10 mouse cellular contexts compared by ENCODE assay signal in the genomic region with DNA sequence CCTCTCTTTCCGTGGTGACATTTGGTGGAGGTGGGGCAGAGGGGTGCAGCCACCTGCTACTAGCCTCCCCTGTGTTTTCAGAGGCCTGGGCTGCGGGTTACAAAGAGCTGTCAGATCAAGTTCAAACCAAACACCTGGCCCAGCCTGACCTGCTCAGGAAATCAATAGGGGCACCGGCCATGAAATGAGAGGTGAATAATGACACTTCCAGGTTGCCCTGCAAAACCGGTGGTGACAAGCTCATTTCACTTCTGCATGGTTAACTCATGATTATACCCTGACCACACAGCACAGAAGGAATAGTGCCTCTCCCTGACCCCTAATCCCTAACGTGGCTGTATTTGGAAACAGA.
DNase-seq lines count a peak whose midpoint lies in the region; ATAC-seq and TF ChIP-seq lines count a peak whose summit lies in the region.
"Had no signal": no experiment of that assay in that cellular context is flagged by ENCODE, and none has a peak within 500 bp of the region (broad histone marks: within the 10 kb centered on the region; RNA-seq: fewer than 3 reads in every experiment).

No protein-coding gene starts in this region.

- H3K9ac ChIP-seq in hindbrain, embryonic 11.5 days (ENCODE audit: low read depth, low read length), result no peak overlapping the region
- no peak overlapping the region for H3K9ac ChIP-seq in hindbrain, embryonic 13.5 days
- no peak overlapping the region for H3K9ac ChIP-seq in embryonic facial prominence, embryonic 11.5 days (replicated peaks; ENCODE audit: low read length)
- no peak overlapping the region for H3K9ac ChIP-seq in intestine, embryonic 16.5 days (ENCODE audit: low read depth, low read length)
- H3K9ac ChIP-seq in stomach, embryonic 16.5 days (ENCODE audit: low read length), result no peak overlapping the region
- no peak overlapping the region for H3K9ac ChIP-seq in midbrain, postnatal 0 days (replicated peaks; ENCODE audit: low read length, poor library complexity, severe bottlenecking)
- H3K9ac ChIP-seq: hindbrain, embryonic 12.5 days had no signal

- no peaks in the 10 kb centered on the region for H3K9me3 ChIP-seq in hindbrain, embryonic 11.5 days (ENCODE audit: control insufficient read depth, low read length)
- H3K9me3 ChIP-seq in hindbrain, embryonic 13.5 days, result no peaks in the 10 kb centered on the region
- H3K9me3 ChIP-seq in embryonic facial prominence, embryonic 11.5 days (replicated peaks; ENCODE audit: control insufficient read depth, low read length), result no peaks in the 10 kb centered on the region
- H3K9me3 ChIP-seq in intestine, embryonic 16.5 days (ENCODE audit: control insufficient read depth, low read length), result no peaks in the 10 kb centered on the region
- H3K9me3 ChIP-seq in stomach, embryonic 16.5 days (replicated peaks; ENCODE audit: control insufficient read depth, low read length), result no peaks in the 10 kb centered on the region
- no peaks in the 10 kb centered on the region for H3K9me3 ChIP-seq in midbrain, postnatal 0 days (ENCODE audit: low read length)
- H3K9me3 ChIP-seq: hindbrain, embryonic 12.5 days had no signal

- no peaks in the 10 kb centered on the region for H3K36me3 ChIP-seq in hindbrain, embryonic 11.5 days (ENCODE audit: control insufficient read depth, insufficient read depth, low read length)
- no peaks in the 10 kb centered on the region for H3K36me3 ChIP-seq in hindbrain, embryonic 13.5 days
- no peaks in the 10 kb centered on the region for H3K36me3 ChIP-seq in embryonic facial prominence, embryonic 11.5 days (replicated peaks; ENCODE audit: control insufficient read depth, insufficient read depth, low read depth, low read length)
- no peaks in the 10 kb centered on the region for H3K36me3 ChIP-seq in intestine, embryonic 16.5 days (ENCODE audit: control insufficient read depth, insufficient read depth, low read length)
- no peaks in the 10 kb centered on the region for H3K36me3 ChIP-seq in stomach, embryonic 16.5 days (ENCODE audit: control insufficient read depth, insufficient read depth, low read length)
- H3K36me3 ChIP-seq in midbrain, postnatal 0 days (ENCODE audit: insufficient read depth, low read length), result no peaks in the 10 kb centered on the region
- H3K36me3 ChIP-seq: hindbrain, embryonic 12.5 days had no signal

- DNase-seq in hindbrain, embryonic 11.5 days (ENCODE audit: low spot score), result peak; percentile 10
- no peak for DNase-seq in embryonic facial prominence, embryonic 11.5 days (ENCODE audit: low spot score)
- DNase-seq in midbrain, postnatal 0 days (ENCODE audit: low spot score), result no peak
- no peak for DNase-seq in left cerebral cortex, adult 2 months (ENCODE audit: extremely low spot score in 1 of 2, low spot score in 2 of 2)
- DNase-seq: right cerebral cortex, postnatal 25 days had no signal

- H3K27me3 ChIP-seq in hindbrain, embryonic 11.5 days (ENCODE audit: control insufficient read depth, insufficient read depth, low read length), result no peaks in the 10 kb centered on the region
- H3K27me3 ChIP-seq in hindbrain, embryonic 13.5 days, result no peaks in the 10 kb centered on the region
- H3K27me3 ChIP-seq in embryonic facial prominence, embryonic 11.5 days (ENCODE audit: control insufficient read depth, insufficient read depth, low read length), result no peaks in the 10 kb centered on the region
- H3K27me3 ChIP-seq in intestine, embryonic 16.5 days (replicated peaks; ENCODE audit: control insufficient read depth, insufficient read depth, low read length), result no peaks in the 10 kb centered on the region
- no peaks in the 10 kb centered on the region for H3K27me3 ChIP-seq in stomach, embryonic 16.5 days (ENCODE audit: control insufficient read depth, insufficient read depth, low read length)
- H3K27me3 ChIP-seq in midbrain, postnatal 0 days (ENCODE audit: insufficient read depth, low read length), result no peaks in the 10 kb centered on the region
- H3K27me3 ChIP-seq: hindbrain, embryonic 12.5 days had no signal

- no peaks in the 10 kb centered on the region for H3K4me1 ChIP-seq in hindbrain, embryonic 11.5 days (replicated peaks; ENCODE audit: control insufficient read depth, insufficient read depth, low read length)
- H3K4me1 ChIP-seq in hindbrain, embryonic 13.5 days (replicated peaks), result peaks cover 5% of the 10 kb centered on the region
- no peaks in the 10 kb centered on the region; the same call in 1 of the 2 replicates for H3K4me1 ChIP-seq in embryonic facial prominence, embryonic 11.5 days (ENCODE audit: control insufficient read depth, insufficient read depth, low read length)
- peaks cover 4% of the 10 kb centered on the region; the same call in 1 of the 2 replicates for H3K4me1 ChIP-seq in intestine, embryonic 16.5 days (ENCODE audit: control insufficient read depth, insufficient read depth, low read length)
- H3K4me1 ChIP-seq in stomach, embryonic 16.5 days (ENCODE audit: control insufficient read depth, insufficient read depth, low read length), result peaks cover 13% of the 10 kb centered on the region; the same call in 1 of the 2 replicates
- H3K4me1 ChIP-seq in midbrain, postnatal 0 days (ENCODE audit: insufficient read depth, low read length), result no peaks in the 10 kb centered on the region

- ATAC-seq in hindbrain, embryonic 11.5 days (ENCODE audit: low FRiP score), result no peak
- ATAC-seq in hindbrain, embryonic 13.5 days (ENCODE audit: low FRiP score), result no peak
- peak; percentile 53 for ATAC-seq in embryonic facial prominence, embryonic 11.5 days (replicated peaks; ENCODE audit: insufficient number of reproducible peaks, low FRiP score, low TSS enrichment, low read depth)
- peak; percentile 56 for ATAC-seq in intestine, embryonic 16.5 days
- peak; percentile 56; the same call in 1 of the 2 replicates for ATAC-seq in stomach, embryonic 16.5 days (ENCODE audit: insufficient read depth, low FRiP score)
- ATAC-seq in midbrain, postnatal 0 days (ENCODE audit: low FRiP score), result no peak

- intact Hi-C loops in left cerebral cortex, adult 2 months (cut with DNase I), result no loop called here

- H3K4me2 ChIP-seq in hindbrain, embryonic 11.5 days (replicated peaks; ENCODE audit: low read depth, low read length), result no peak overlapping the region
- H3K4me2 ChIP-seq in hindbrain, embryonic 13.5 days, result no peak overlapping the region
- no peak overlapping the region for H3K4me2 ChIP-seq in embryonic facial prominence, embryonic 11.5 days (ENCODE audit: low read depth, low read length)
- no peak overlapping the region for H3K4me2 ChIP-seq in intestine, embryonic 16.5 days (ENCODE audit: low read depth, low read length)
- H3K4me2 ChIP-seq in stomach, embryonic 16.5 days (ENCODE audit: low read depth, low read length), result no peak overlapping the region
- H3K4me2 ChIP-seq in midbrain, postnatal 0 days (ENCODE audit: low read depth, low read length, poor library complexity, severe bottlenecking), result no peak overlapping the region
- H3K4me2 ChIP-seq: hindbrain, embryonic 12.5 days had no signal

- H3K27ac ChIP-seq in hindbrain, embryonic 11.5 days (ENCODE audit: low read depth, low read length), result no peak overlapping the region
- H3K27ac ChIP-seq in hindbrain, embryonic 13.5 days, result no peak overlapping the region
- H3K27ac ChIP-seq in embryonic facial prominence, embryonic 11.5 days (replicated peaks; ENCODE audit: low read depth, low read length), result no peak overlapping the region
- no peak overlapping the region for H3K27ac ChIP-seq in intestine, embryonic 16.5 days (ENCODE audit: low read length)
- peak overlapping the region; percentile 65; the same call in 1 of the 2 replicates for H3K27ac ChIP-seq in stomach, embryonic 16.5 days (ENCODE audit: low read length)
- H3K27ac ChIP-seq in midbrain, postnatal 0 days (ENCODE audit: low read depth, low read length), result no peak overlapping the region
- no peak overlapping the region for H3K27ac ChIP-seq in left cerebral cortex, adult 2 months

- no peak for TF ChIP-seq CTCF in midbrain, postnatal 0 days (IDR thresholded peaks at IDR 0.05)
- no peak for TF ChIP-seq CTCF in left cerebral cortex, adult 2 months (IDR thresholded peaks at IDR 0.05)

- WGBS in hindbrain, embryonic 11.5 days, result 36% methylated on average over 5 of the region's 5 CpGs
- 35% methylated on average over 5 of the region's 5 CpGs for WGBS in hindbrain, embryonic 13.5 days
- 22% methylated on average over 5 of the region's 5 CpGs for WGBS in embryonic facial prominence, embryonic 11.5 days
- 27% methylated on average over 5 of the region's 5 CpGs for WGBS in intestine, embryonic 16.5 days
- 20% methylated on average over 5 of the region's 5 CpGs for WGBS in stomach, embryonic 16.5 days
- WGBS in midbrain, postnatal 0 days, result 37% methylated on average over 5 of the region's 5 CpGs

- H3K4me3 ChIP-seq in hindbrain, embryonic 11.5 days (ENCODE audit: low read depth, low read length), result no peak overlapping the region
- H3K4me3 ChIP-seq in hindbrain, embryonic 13.5 days, result no peak overlapping the region
- H3K4me3 ChIP-seq in embryonic facial prominence, embryonic 11.5 days (ENCODE audit: low read depth, low read length), result no peak overlapping the region
- H3K4me3 ChIP-seq in intestine, embryonic 16.5 days (ENCODE audit: low read length), result no peak overlapping the region
- H3K4me3 ChIP-seq in stomach, embryonic 16.5 days (replicated peaks; ENCODE audit: low read length), result no peak overlapping the region
- H3K4me3 ChIP-seq in midbrain, postnatal 0 days (ENCODE audit: low read depth, low read length), result no peak overlapping the region
- H3K4me3 ChIP-seq in left cerebral cortex, adult 2 months, result no peak overlapping the region
- H3K4me3 ChIP-seq: hindbrain, embryonic 12.5 days; myocyte had no signal

Comparison
In these comparisons a context has a peak if more than half of its experiments do, and no peak if none do; other contexts are left out.
1. ATAC-seq: peak in embryonic facial prominence, embryonic 11.5 days (single experiment), intestine, embryonic 16.5 days (single experiment) and stomach, embryonic 16.5 days (single experiment); none in hindbrain, embryonic 11.5 days (single experiment), hindbrain, embryonic 13.5 days (single experiment) and midbrain, postnatal 0 days (single experiment).